Mouse (Mus musculus) left cerebral cortex, adult 2 months (tissue): ENCODE data around the gene Lrrc41. TPM values are rescaled to one million over a fixed set of nuclear protein-coding genes. Genes with fewer than 3 reads are reported as not detected.
A peak's percentile ranks its signal among the peaks of the same experiment; 100 is the strongest.

Experiments
- DNase-seq, 2 experiments: peaks; one replicate each; pipeline ENCODE4 v3.0.0; 2021 to 2022; ENCODE audit warnings: low spot score in 2 of 2, mixed read lengths in 1 of 2; ENCODE audit errors: extremely low spot score in 1 of 2
- H3K27ac ChIP-seq: fragments of 200-600 bp; 2 replicates; pipeline ENCODE4 v1.8.1; 2022
- H3K4me3 ChIP-seq: fragments of 200-600 bp; 2 replicates; pipeline ENCODE4 v1.8.1; 2022
- CTCF ChIP-seq: fragments of 200-600 bp; IDR thresholded peaks from 2 replicates; pipeline ENCODE4 v1.8.1; 2022; ENCODE audit warnings: antibody characterized with exemption, mild to moderate bottlenecking, moderate library complexity
- intact Hi-C: fragments of 180-260 bp; cut with DNase I; formaldehyde crosslinking; loops from one replicate; pipeline ENCODE4 v1.15.1; 2025
- total RNA-seq, 2 experiments: library from RNA; stranded (reverse); gene quantifications; 2 replicates each; pipeline ENCODE4 v1.2.3; 2021

The Lrrc41 gene
- total RNA-seq, 2 experiments from 2014 or later, result 45.2 to 49.9 TPM

DNA sequence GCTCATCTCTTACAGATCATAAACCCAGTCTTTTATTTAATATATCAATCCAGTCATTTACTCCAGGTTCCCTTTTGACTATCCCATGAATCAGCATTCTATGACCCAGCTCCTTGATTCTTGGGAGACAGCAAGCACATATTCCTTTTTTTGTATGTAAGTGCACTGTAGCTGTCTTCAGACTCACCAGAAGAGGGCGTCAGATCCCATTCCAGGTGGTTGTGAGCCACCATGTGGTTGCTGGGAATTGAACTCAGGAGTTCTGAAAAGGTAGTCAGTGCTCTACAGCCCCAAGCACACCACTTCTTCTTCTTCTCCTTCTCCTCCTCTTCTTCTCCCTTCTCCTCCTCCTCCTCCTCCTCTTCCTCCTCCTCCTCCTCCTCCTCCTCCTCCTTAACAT is 17.5 kb upstream of the Lrrc41 start:
- Histone ChIP-seq H3K27ac (no peak overlapping the region), H3K4me3 (no peak overlapping the region)
- TF ChIP-seq CTCF, result no peak; the same call in 1 of the 2 replicates
- intact Hi-C loops, result no loop called here
- DNase-seq, result no peak

DNA sequence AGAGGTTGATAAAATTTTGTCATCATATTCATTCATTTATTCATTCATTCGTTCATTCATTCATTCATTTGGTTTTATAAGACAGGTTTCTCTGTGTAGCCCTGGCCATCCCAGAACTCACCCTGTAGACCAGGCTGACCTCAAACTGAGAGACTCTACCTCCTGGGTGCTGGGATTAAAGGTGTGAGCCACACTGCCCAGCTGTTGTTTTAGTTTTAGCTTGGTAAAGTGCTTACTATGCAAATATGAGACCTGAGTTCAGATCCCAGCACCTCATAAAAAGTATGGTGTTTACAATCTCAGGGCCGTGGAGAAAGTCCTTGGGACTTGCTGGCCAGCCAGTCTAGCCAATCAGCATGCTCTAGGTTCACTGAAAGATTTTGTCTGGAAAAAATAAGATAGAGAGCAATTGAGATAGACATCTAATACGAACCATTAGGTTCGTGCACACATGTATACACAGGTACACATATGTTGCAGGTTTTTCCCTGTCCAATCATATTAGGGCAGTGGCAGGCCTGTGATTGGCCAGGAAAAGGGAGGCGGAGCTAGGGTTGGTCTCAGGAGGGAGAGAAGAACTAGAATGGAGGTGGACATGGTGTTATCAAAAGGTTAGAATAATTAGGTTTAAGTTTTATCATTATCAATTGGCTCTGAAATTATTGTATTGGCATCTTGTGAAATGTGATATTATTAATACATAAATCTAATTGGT is 15.9 kb upstream of the Lrrc41 start:
- no peak for DNase-seq
- no peak overlapping the region for H3K27ac ChIP-seq
- no peak for TF ChIP-seq CTCF
- H3K4me3 ChIP-seq, result no peak overlapping the region
- intact Hi-C loops, result no loop called here

DNA sequence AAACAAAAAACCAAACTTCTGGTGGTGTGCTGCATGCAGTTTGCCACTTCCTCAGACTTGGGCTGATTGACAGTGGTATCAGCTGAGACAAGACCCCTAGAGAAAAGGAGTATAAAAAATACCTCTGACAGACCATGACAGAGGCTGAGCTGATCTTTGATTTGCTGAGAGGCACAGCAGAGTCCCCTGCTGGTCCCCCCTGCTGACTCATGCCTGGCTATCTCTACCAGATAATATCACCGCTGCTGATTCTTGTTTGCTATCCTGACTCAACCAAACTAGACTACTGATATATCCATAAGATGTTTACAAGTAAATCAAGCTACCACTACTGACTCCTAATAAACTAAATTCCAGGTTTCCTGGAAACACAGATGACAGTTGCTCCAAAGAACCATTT is 11.2 kb upstream of the Lrrc41 start:
- no peak overlapping the region for H3K4me3 ChIP-seq
- DNase-seq, result no peak
- intact Hi-C loops, result loop anchor here (10.0 kb wide), 1 partner anchor 159 kb away; no protein-coding TSS in a partner anchor
- no peak overlapping the region for H3K27ac ChIP-seq
- TF ChIP-seq CTCF, result no peak

DNA sequence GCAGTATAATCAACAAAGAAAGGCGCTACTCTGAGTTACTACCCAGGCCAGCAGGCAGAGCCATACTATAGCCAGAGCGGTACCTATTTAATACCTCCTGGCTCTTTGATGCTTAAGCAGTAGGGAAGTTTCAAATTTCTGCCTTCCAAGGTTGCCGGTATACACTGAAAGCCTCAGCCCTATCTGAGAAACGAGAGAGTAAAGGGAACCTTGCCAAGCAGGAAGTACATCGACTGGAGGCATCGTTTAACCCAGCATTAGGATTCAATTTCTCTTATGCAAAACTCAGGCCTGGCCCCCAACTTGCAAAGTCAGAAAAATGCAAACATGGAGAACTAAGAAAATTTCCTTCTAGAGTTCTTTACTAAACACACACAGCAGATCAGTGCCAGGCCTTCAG is 5.0 kb upstream of the Lrrc41 start:
- Histone ChIP-seq H3K4me3 (no peak overlapping the region), H3K27ac (no peak overlapping the region)
- intact Hi-C loops, result no loop called here
- no peak for DNase-seq
- TF ChIP-seq CTCF, result no peak

DNA sequence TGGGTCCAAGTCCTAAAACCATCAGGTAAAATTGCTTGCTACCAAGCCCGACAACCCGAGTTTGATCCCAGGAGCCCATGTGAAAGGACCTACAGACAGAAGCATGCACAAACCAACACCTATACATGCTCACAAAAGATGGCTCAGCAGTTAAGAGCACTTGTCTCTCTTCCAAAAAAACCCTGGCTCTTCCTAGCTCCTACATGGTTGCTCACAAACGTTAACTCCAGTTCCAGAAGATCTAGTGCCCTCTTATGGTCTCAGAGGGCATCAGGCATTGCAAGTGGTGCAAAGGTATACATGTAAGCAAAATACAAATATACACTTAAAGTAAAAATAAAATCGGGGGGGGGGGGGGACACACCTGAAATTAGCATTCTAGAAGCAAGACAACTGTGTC is 1.9 kb upstream of the Lrrc41 start:
- peak overlapping the region; percentile 72 for H3K4me3 ChIP-seq
- TF ChIP-seq CTCF, result peak; percentile 15; the same call in 1 of the 2 replicates
- intact Hi-C loops, result no loop called here
- DNase-seq, result no peak
- H3K27ac ChIP-seq, result no peak overlapping the region

DNA sequence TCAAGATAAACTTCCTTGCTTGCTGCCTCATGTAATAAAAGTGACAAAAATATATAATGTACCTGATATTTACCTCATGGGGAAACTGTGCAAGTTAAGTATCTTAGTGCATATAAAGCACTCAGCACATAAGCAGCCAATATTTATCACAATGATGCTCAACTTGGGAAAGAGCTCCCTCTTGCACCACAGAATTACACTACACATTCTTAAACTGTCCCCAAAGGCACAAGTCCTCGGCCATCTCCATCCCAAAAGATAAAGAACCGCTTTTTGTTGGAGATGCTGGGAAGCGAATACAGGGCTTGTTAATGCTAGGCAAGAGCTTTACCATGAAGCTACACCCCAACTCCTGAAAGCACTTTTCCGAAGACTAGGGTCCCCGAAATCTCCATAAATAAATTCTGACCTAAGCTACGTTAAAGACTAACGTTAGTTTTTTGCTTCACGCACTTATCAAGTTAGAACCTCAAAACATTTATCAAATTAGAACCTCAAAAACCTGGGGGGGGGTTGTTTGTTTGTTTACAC is 859 bp upstream of the Lrrc41 start:
- peak overlapping the region; percentile 72 for H3K4me3 ChIP-seq
- TF ChIP-seq CTCF, result peak; percentile 28
- no peak for DNase-seq
- H3K27ac ChIP-seq, result peak overlapping the region; percentile 96
- intact Hi-C loops, result no loop called here

DNA sequence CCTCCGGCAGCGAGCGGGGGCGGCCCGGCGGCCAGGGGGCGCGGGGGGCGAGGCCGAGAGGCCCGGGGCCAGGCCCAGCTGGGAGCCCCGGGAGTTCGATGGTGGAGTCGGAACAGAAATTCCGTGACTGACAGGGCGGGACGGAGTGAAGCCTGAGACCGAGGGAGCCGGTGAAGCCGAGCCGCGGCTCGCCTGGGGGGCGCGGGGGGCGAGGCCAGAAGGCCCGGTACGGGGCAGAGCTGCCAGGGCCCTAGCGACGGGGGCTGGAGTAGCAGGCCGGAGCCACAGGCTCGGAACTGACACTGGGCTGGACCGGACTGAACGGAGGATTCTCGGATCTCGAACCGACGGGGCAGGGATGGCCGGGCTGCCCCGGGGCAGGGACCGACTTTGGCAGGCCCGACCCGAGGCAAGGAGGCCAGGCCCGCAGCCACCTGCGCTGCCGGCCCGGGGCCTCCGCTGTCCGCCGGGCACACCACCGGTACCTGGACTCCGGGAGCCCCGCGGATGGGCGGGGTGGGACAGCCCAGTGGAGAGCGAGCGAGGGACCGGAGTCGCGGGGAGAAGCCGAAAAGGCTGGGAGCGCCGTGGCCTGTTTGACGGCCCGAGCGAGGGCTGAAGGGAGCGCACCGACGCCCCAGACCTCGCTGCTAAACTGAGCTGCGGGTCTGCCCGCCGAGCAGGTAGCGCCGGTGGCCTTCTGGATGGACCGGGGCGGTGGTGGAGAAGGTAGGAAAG is 731 bp downstream of the Lrrc41 start:
- Histone ChIP-seq H3K27ac (peak overlapping the region; percentile 96), H3K4me3 (peak overlapping the region; percentile 72)
- intact Hi-C loops, result no loop called here
- peak; percentile 47 for TF ChIP-seq CTCF
- DNase-seq, result peak; percentile 57 to 64

DNA sequence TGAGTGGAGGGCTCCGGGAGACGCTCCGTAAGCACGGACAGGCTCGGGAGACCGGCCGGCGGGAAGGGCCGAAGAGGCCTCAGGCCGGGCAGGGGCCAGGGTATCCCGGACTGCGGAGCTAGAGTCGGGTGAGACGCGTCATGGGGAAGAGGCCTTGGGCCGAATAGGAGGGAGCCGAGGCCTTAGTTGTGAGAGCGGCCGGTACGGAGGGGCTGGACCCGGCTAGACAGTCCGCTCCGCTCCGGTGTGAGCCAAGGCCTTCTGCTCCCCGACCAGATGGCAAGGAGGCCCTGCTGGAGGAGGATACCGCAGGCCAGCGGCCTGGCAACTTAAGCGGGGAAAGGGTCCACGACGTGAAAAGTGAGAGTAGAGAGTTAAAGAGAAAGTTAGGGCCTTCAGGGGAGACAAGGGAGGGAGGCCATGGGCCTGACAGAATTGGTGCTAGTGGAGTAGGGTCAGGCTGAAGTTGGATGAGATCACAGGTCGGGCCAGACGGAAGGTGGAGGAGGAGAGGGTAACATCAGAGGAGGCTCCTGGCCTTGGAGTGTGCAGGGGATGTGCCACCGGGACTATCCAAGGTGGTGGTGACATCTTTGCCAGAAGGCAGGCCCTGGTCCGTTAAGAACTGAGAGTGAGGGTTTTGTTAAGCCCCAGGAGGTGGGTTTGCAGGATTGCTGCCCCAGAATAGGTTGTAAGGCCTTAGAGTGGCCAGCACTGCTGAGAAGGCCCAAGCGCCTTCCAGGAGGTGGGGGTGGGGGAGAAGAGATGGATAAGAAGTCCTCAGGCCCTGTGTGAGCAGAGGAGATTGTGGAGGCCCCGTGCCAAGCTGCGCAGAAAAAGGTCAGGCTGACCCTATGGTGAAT is 1.5 kb downstream of the Lrrc41 start:
- DNase-seq, result peak; percentile 38 to 41
- intact Hi-C loops, result no loop called here

DNA sequence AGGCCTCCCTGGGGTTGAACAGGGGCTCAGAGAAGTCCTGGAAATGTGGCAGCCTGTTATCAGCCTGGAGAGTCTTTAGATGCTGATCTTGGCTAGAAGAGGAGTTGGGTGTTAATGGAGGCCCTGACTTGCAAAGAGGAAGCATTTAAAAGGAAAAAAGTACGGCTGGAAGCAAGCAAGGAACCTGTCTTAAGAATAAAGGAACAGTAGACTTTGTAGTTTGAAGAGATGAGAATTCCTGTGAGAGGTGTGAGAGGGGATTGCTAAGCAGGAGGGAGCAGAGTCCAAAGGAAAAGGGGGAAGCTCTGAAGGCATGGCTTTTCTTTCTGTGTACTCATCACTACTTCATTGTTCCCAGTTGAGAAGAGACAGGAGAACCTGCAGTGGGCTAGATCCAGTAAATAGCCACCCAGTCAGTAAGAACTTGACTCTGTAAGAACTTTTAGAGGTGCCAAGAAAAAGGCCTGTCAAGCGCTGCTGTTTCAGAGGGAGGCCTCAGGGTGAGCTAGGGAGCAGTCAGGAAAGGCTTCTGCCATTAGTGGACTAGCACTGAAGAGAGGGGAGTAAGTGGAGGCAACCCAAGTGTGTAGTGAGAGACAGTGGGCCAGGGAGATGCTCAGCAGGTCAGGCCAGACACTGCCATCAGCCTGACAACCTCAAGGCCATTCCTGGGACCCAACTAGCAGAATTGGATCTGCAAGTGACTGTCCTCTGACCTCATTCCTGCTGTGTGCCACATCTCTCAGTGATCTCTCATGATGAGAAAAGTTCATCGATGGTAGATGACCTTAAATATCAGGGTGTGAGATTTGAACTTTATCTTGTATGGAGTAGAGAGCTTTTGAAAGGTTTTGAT is 2.4 kb downstream of the Lrrc41 start:
- no peak for TF ChIP-seq CTCF
- intact Hi-C loops, result no loop called here
- peak overlapping the region; percentile 96; the same call in 1 of the 2 replicates for H3K27ac ChIP-seq
- DNase-seq, result no peak
- peak overlapping the region; percentile 72 for H3K4me3 ChIP-seq

More for the DNA sequence above, 1.5 kb downstream of the Lrrc41 start:
- TF ChIP-seq CTCF, result no peak
- H3K27ac ChIP-seq, result peak overlapping the region; percentile 96
- peak overlapping the region; percentile 72 for H3K4me3 ChIP-seq

DNA sequence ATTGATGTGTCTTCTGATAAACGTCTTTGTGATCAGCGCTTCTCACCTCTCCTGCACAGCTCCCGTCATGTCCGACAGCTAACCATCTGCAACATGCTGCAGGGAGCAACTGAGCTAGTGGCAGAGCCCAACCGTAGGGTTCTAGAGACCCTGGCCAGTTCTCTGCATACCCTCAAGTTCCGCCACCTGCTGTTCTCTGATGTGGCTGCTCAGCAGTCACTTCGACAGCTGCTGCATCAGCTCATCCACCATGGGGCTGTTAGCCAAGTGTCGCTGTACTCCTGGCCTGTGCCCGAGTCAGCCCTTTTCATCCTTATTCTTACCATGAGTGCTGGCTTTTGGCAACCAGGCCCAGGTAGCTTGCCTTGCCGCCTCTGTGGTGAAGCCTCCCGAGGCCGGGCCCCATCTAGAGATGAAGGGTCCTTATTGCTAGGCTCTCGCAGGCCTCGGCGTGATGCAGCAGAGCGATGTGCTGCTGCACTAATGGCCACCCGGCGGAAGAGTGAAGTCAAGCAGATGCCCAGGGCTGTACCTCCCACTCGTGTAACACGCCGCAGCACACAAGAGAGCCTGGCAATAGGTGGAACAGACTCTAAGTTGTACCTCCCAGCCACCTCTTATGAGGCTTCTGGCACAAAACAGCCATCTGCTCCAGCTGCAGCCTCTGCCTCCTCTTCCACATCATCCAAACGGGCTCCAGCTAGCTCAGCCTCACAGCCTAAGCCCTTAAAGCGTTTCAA is 13.6 kb downstream of the Lrrc41 start:
- no peak for DNase-seq

More for the DNA sequence above, 13.6 kb downstream of the Lrrc41 start:
- no peak overlapping the region for H3K4me3 ChIP-seq
- TF ChIP-seq CTCF, result no peak
- H3K27ac ChIP-seq, result peak overlapping the region; percentile 7; the same call in 1 of the 2 replicates
- intact Hi-C loops, result no loop called here
